Mouse (Mus musculus) E14TG2a.4 (cell line): ENCODE measurements around the gene Cyp2t4.

Source experiments
- CTCF ChIP-seq: conservative IDR thresholded peaks from 2 replicates; pipeline ENCODE4 v1.5.1; 2014; ENCODE audit warnings: low read length
- NANOG ChIP-seq: IDR thresholded peaks from 2 replicates; pipeline ENCODE4 v1.6.1; 2014; ENCODE audit warnings: borderline replicate concordance, low read length, mixed read lengths
- POU5F1 ChIP-seq: IDR thresholded peaks from 2 replicates; pipeline ENCODE4 v1.6.1; 2014; ENCODE audit warnings: low read length, borderline replicate concordance

GRCm38 (mm10) chr7:27174496-27174895 lies 21.0 kb downstream of the Cyp2t4 start:
- no peak for TF ChIP-seq CTCF
- no peak for TF ChIP-seq NANOG
- TF ChIP-seq POU5F1, result no peak
